ENCODE assay signal across 10 mouse cellular contexts in the genomic region with DNA sequence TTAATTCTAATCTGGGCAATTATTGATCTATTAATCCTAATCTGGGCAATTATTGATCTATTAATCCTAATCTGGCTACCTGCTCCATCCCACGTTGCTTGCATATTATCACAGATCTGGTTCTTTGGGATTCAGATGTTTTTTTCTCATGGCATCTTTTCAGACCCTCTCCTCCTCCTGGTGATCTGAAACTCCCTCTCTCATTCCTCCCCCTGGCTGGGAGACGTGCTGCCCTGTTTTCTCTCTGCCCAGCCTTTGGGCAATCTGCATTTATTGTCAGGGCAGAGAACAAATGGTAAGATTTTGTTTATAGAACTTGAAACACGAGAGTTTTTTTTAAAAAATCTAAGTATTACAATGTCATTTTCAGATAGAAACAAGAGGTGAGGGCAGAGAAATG. TPM values are rescaled to one million over a fixed set of nuclear protein-coding genes. Genes with fewer than 3 reads are reported as not detected.
DNase-seq lines count a peak whose midpoint lies in the region; ATAC-seq and TF ChIP-seq lines count a peak whose summit lies in the region.
"Had no signal": no experiment of that assay in that cellular context is flagged by ENCODE, and none has a peak within 500 bp of the region (broad histone marks: within the 10 kb centered on the region; RNA-seq: fewer than 3 reads in every experiment).

No protein-coding gene starts in this region.

- H3K36me3 ChIP-seq in heart, embryonic 14.5 days (ENCODE audit: control insufficient read depth, insufficient read depth, low read length): no peaks in the 10 kb centered on the region
- no peaks in the 10 kb centered on the region for H3K36me3 ChIP-seq in embryonic facial prominence, embryonic 12.5 days
- no peaks in the 10 kb centered on the region for H3K36me3 ChIP-seq in intestine, embryonic 14.5 days (ENCODE audit: control insufficient read depth, insufficient read depth, low read length)
- no peaks in the 10 kb centered on the region for H3K36me3 ChIP-seq in myocyte (ENCODE audit: control insufficient read depth, insufficient read depth)

- no peak for ATAC-seq in heart, embryonic 14.5 days (ENCODE audit: insufficient number of reproducible peaks, insufficient read depth, low FRiP score, low read depth)
- ATAC-seq in embryonic facial prominence, embryonic 12.5 days (ENCODE audit: insufficient number of reproducible peaks, insufficient read depth, low FRiP score, low TSS enrichment): no peak
- ATAC-seq in intestine, embryonic 14.5 days (replicated peaks; ENCODE audit: low FRiP score, low TSS enrichment, low read depth): no peak

- no peak for TF ChIP-seq POLR2A in myocyte (IDR thresholded peaks at IDR 0.05; ENCODE audit: insufficient read length, low read depth)

- no peak overlapping the region for H3ac ChIP-seq in myocyte (ENCODE audit: control insufficient read depth, insufficient read length)

- H3K9ac ChIP-seq in heart, embryonic 14.5 days (ENCODE audit: low read length): peak overlapping the region; percentile 85; the same call in 1 of the 2 replicates
- no peak overlapping the region for H3K9ac ChIP-seq in embryonic facial prominence, embryonic 12.5 days
- no peak overlapping the region for H3K9ac ChIP-seq in intestine, embryonic 14.5 days (ENCODE audit: low read length)

- peaks cover 5 to 15% of the 10 kb centered on the region in 2 experiments for H3K4me1 ChIP-seq in heart, embryonic 14.5 days (ENCODE audit: control insufficient read depth in 2 of 2, insufficient read depth in 2 of 2, low read length in 2 of 2)
- 0 out of 2 replicates have a peak, but pooled peaks cover 13% of the 10 kb centered on the region for H3K4me1 ChIP-seq in embryonic facial prominence, embryonic 12.5 days
- 0 out of 2 replicates have a peak, but pooled peaks cover 5% of the 10 kb centered on the region for H3K4me1 ChIP-seq in intestine, embryonic 14.5 days (replicated peaks; ENCODE audit: control insufficient read depth, insufficient read depth, low read length)

- H3K9me3 ChIP-seq in heart, embryonic 14.5 days (ENCODE audit: control insufficient read depth, low read length): no peaks in the 10 kb centered on the region
- H3K9me3 ChIP-seq in embryonic facial prominence, embryonic 12.5 days: no peaks in the 10 kb centered on the region
- H3K9me3 ChIP-seq in intestine, embryonic 14.5 days (ENCODE audit: control insufficient read depth, low read length): no peaks in the 10 kb centered on the region

- WGBS in heart, embryonic 14.5 days: 78% methylated on average over 3 of the region's 3 CpGs
- WGBS in embryonic facial prominence, embryonic 12.5 days: 75% methylated on average over 3 of the region's 3 CpGs
- WGBS in intestine, embryonic 14.5 days: 68% methylated on average over 3 of the region's 3 CpGs

- DNase-seq in heart, postnatal 4 days: no peak
- DNase-seq in intestine, embryonic 14.5 days (ENCODE audit: low spot score): no peak
- DNase-seq in urinary bladder, postnatal 10 days (ENCODE audit: low spot score): no peak
- DNase-seq in thymus, adult 18-20 months: no peak
- no peak for DNase-seq in testis, postnatal 14 days (ENCODE audit: low spot score)
- DNase-seq: cerebellum, postnatal 10 days; kidney, adult 18-20 months had no signal

- 0 out of 2 replicates have a peak overlapping the region, but pooled peaks have one; percentile 88 for H3K4me2 ChIP-seq in heart, embryonic 14.5 days (ENCODE audit: low read length)
- peak overlapping the region; percentile 65 for H3K4me2 ChIP-seq in embryonic facial prominence, embryonic 12.5 days (replicated peaks)
- H3K4me2 ChIP-seq in intestine, embryonic 14.5 days (ENCODE audit: low read length): peak overlapping the region; percentile 60
- H3K4me2 ChIP-seq in myocyte (ENCODE audit: low read depth): peak overlapping the region; percentile 97

- H3K79me2 ChIP-seq in myocyte (ENCODE audit: control insufficient read depth, insufficient read depth): no peaks in the 10 kb centered on the region

- peaks cover 10% of the 10 kb centered on the region; the same call in 1 of the 2 replicates for H3K27me3 ChIP-seq in heart, embryonic 14.5 days (ENCODE audit: control insufficient read depth, insufficient read depth, low read length)
- no peaks in the 10 kb centered on the region for H3K27me3 ChIP-seq in embryonic facial prominence, embryonic 12.5 days
- no peaks in the 10 kb centered on the region for H3K27me3 ChIP-seq in intestine, embryonic 14.5 days (replicated peaks; ENCODE audit: control insufficient read depth, insufficient read depth, low read length)
- H3K27me3 ChIP-seq in myocyte (ENCODE audit: control insufficient read depth, insufficient read depth, insufficient read length): no peaks in the 10 kb centered on the region

- no peak overlapping the region for H3K4me3 ChIP-seq in heart, embryonic 14.5 days (ENCODE audit: control insufficient read depth in 1 of 2, insufficient read depth in 1 of 2, low read depth in 1 of 2, low read length in 2 of 2)
- H3K4me3 ChIP-seq in embryonic facial prominence, embryonic 12.5 days: peak overlapping the region; percentile 49; the same call in 1 of the 2 replicates
- H3K4me3 ChIP-seq in intestine, embryonic 14.5 days (ENCODE audit: low read depth, low read length): no peak overlapping the region
- no peak overlapping the region for H3K4me3 ChIP-seq in myocyte

- H3K27ac ChIP-seq in heart, embryonic 14.5 days (replicated peaks in 1 of 2; ENCODE audit: control insufficient read depth in 1 of 2, insufficient read depth in 1 of 2, low read depth in 2 of 2, low read length in 2 of 2): no peak overlapping the region
- H3K27ac ChIP-seq in embryonic facial prominence, embryonic 12.5 days: no peak overlapping the region
- no peak overlapping the region for H3K27ac ChIP-seq in intestine, embryonic 14.5 days (ENCODE audit: low read depth)

TF ChIP-seq in myocyte, 11 proteins besides CTCF, POLR2A, EP300 and RAD21:
- no peak for TF ChIP-seq MYOG (IDR thresholded peaks at IDR 0.05; ENCODE audit: control insufficient read depth in 1 of 3, insufficient read depth in 1 of 3, insufficient read length in 2 of 3, low read depth in 2 of 3)
- no peak for TF ChIP-seq POLR2AphosphoS2 (IDR thresholded peaks at IDR 0.05; ENCODE audit: insufficient read length, low read depth)
- TF ChIP-seq E2F4 (IDR thresholded peaks at IDR 0.05; ENCODE audit: insufficient read depth): no peak
- no peak for TF ChIP-seq REST (IDR thresholded peaks at IDR 0.05; ENCODE audit: insufficient read depth, insufficient read length)
- no peak for TF ChIP-seq TCF3 (IDR thresholded peaks at IDR 0.05; ENCODE audit: insufficient read length, low read depth)
- TF ChIP-seq MAX (IDR thresholded peaks at IDR 0.05; ENCODE audit: low read depth): no peak
- TF ChIP-seq MYOD1 (IDR thresholded peaks at IDR 0.05; ENCODE audit: control insufficient read depth in 1 of 3, insufficient read length in 2 of 3, low read depth in 2 of 3): no peak
- TF ChIP-seq TCF12 (IDR thresholded peaks at IDR 0.05; ENCODE audit: insufficient read depth, poor library complexity, severe bottlenecking): no peak
- no peak for TF ChIP-seq USF1 (IDR thresholded peaks at IDR 0.05; ENCODE audit: low read depth)
- no peak for TF ChIP-seq CEBPB (IDR thresholded peaks at IDR 0.05; ENCODE audit: insufficient read depth, poor library complexity, severe bottlenecking)
- no peak for TF ChIP-seq SRF (IDR thresholded peaks at IDR 0.05; ENCODE audit: control insufficient read depth, insufficient read length, low read depth)

RNA-seq across cellular contexts. Expression of a gene that starts 1.3 kb away (rescaled TPM):
- polyA plus RNA-seq in heart, embryonic 14.5 days (2014; fragmentation: Nextera tagmentation; extraction: Ambion mirVana): 2.2 and 2.5 TPM in 2 replicates
- total RNA-seq in heart, postnatal 4 days (2021): under 1 TPM; 0.70 to 0.81 TPM
- 4.0 and 5.8 TPM in 2 replicates for polyA plus RNA-seq in embryonic facial prominence, embryonic 12.5 days (2016; fragmentation: Nextera tagmentation; extraction: Ambion mirVana)
- polyA plus RNA-seq in intestine, embryonic 14.5 days (2014; fragmentation: Nextera tagmentation; extraction: Ambion mirVana): 2.5 and 3.4 TPM in 2 replicates
- polyA plus RNA-seq in myocyte (2012; fragmentation: generic; extraction: Trizol): 1.7 TPM

RNA-seq across cellular contexts. Expression of a gene that starts 13.4 kb away (rescaled TPM):
- 3.8 and 4.3 TPM in 2 replicates for polyA plus RNA-seq in heart, embryonic 14.5 days (2014; fragmentation: Nextera tagmentation; extraction: Ambion mirVana)
- 10 to 100 TPM; 16.7 TPM for total RNA-seq in heart, postnatal 4 days (2021)
- 14.0 and 16.6 TPM in 2 replicates for polyA plus RNA-seq in embryonic facial prominence, embryonic 12.5 days (2016; fragmentation: Nextera tagmentation; extraction: Ambion mirVana)
- 6.3 and 7.0 TPM in 2 replicates for polyA plus RNA-seq in intestine, embryonic 14.5 days (2014; fragmentation: Nextera tagmentation; extraction: Ambion mirVana)
- 39.4 TPM for polyA plus RNA-seq in myocyte (2012; fragmentation: generic; extraction: Trizol)

RNA-seq across cellular contexts. Expression of a gene that starts 34.1 kb away (rescaled TPM):
- polyA plus RNA-seq in heart, embryonic 14.5 days (2014; fragmentation: Nextera tagmentation; extraction: Ambion mirVana): 0.32 TPM in 1 of 2 replicates, not detected in the other
- not detected for total RNA-seq in heart, postnatal 4 days (2021)
- 2.5 and 3.6 TPM in 2 replicates for polyA plus RNA-seq in embryonic facial prominence, embryonic 12.5 days (2016; fragmentation: Nextera tagmentation; extraction: Ambion mirVana)
- polyA plus RNA-seq in intestine, embryonic 14.5 days (2014; fragmentation: Nextera tagmentation; extraction: Ambion mirVana): 3.2 and 3.3 TPM in 2 replicates
- polyA plus RNA-seq in myocyte (2012; fragmentation: generic; extraction: Trizol): 0.20 TPM

RNA-seq across cellular contexts. Expression of a gene that starts 43.4 kb away (rescaled TPM):
- polyA plus RNA-seq in heart, embryonic 14.5 days (2014; fragmentation: Nextera tagmentation; extraction: Ambion mirVana): 16.9 and 17.9 TPM in 2 replicates
- total RNA-seq in heart, postnatal 4 days (2021): 10 to 100 TPM in 1 of 2 experiments, 1 to 10 TPM in 1; 9.1 to 11.5 TPM
- 55.8 and 57.1 TPM in 2 replicates for polyA plus RNA-seq in embryonic facial prominence, embryonic 12.5 days (2016; fragmentation: Nextera tagmentation; extraction: Ambion mirVana)
- 28.5 and 32.2 TPM in 2 replicates for polyA plus RNA-seq in intestine, embryonic 14.5 days (2014; fragmentation: Nextera tagmentation; extraction: Ambion mirVana)
- 2.0 TPM for polyA plus RNA-seq in myocyte (2012; fragmentation: generic; extraction: Trizol)
